Mouse (Mus musculus) kidney, postnatal 36 days (tissue): Measurements from ENCODE around the gene Gm21822.
"Not testable (repeated sequence)": the region's sequence is repeated elsewhere in the genome, so short reads cannot be mapped to it uniquely, and the experiment has no call there.

Experiments
- DNase-seq, 2 experiments: peaks; one replicate each; pipeline ENCODE4 v3.0.0; 2021 to 2022; ENCODE audit warnings: mixed read lengths in 2 of 2

The Gm21822 gene

DNA sequence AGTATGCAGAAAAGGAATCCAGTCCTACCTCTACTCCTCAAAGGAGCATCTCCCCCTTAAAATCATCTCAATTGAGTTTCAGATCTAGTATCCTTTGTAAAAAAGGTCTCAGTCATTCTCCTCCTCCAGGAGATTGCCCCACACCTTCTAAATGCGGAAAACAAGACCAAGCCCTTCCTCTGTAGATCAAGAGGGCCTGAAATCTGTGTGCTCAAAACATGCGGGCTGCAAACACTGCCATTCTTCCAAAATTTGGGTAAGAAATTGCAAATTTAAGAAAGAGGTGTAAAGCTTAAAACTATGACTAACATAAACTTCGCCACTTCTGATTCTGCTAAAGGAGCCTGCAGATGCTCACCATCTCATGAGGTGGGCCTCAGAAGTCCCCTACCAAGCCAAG lies at the start of gene Gm21822:
Gm21822 (plus strand) TSS at position 301 of the 400 bp plus-strand sequence.
- DNase-seq: not testable (repeated sequence)
